Mouse (Mus musculus) stomach, embryonic 15.5 days (tissue): Measurements from ENCODE around the gene Zfp978. TPM values are rescaled to one million over a fixed set of nuclear protein-coding genes. Genes with fewer than 3 reads are reported as not detected.
"Not testable (repeated sequence)": the region's sequence is repeated elsewhere in the genome, so short reads cannot be mapped to it uniquely, and the experiment has no call there.

Experiments
- ATAC-seq: fragments of 200-750 bp; cut with Nextera tagmentation; 2 replicates; pipeline ENCODE4 v1.8.0; 2017; ENCODE audit warnings: low read depth, moderate number of reproducible peaks, moderate TSS enrichment; ENCODE audit not compliant: insufficient read depth, low FRiP score
- H3K27ac ChIP-seq: fragments of 300-500 bp; sonication (generic); 2 replicates; pipeline ENCODE4 v1.5.1; 2015; ENCODE audit warnings: mild to moderate bottlenecking, inconsistent platforms
- H3K27me3 ChIP-seq: fragments of 300-500 bp; sonication (generic); replicated peaks from 2 replicates; pipeline ENCODE4 v1.6.1; 2015; ENCODE audit warnings: inconsistent platforms
- H3K36me3 ChIP-seq: fragments of 300-500 bp; sonication (generic); 2 replicates; pipeline ENCODE4 v1.6.1; 2015; ENCODE audit warnings: inconsistent platforms
- H3K4me1 ChIP-seq: fragments of 300-500 bp; sonication (generic); 2 replicates; pipeline ENCODE4 v1.6.1; 2015; ENCODE audit warnings: inconsistent platforms
- H3K4me2 ChIP-seq: fragments of 300-500 bp; sonication (generic); 2 replicates; pipeline ENCODE4 v1.6.1; 2015; ENCODE audit warnings: mild to moderate bottlenecking, inconsistent platforms
- H3K4me3 ChIP-seq: fragments of 300-500 bp; sonication (generic); replicated peaks from 2 replicates; pipeline ENCODE4 v1.5.1; 2015; ENCODE audit warnings: inconsistent platforms
- H3K9ac ChIP-seq: fragments of 300-500 bp; sonication (generic); 2 replicates; pipeline ENCODE4 v1.6.1; 2015; ENCODE audit warnings: inconsistent platforms
- H3K9me3 ChIP-seq: fragments of 300-500 bp; sonication (generic); 2 replicates; pipeline ENCODE4 v1.6.1; 2016; ENCODE audit warnings: inconsistent platforms
- WGBS: fragments of 180-500 bp; shearing (Covaris S2); methylation state at CpG from one replicate; pipeline ENCODE4 v1.1.7; 2015; 5-methylcytosine and 5-hydroxymethylcytosine counted together
- polyA plus RNA-seq: library from polyadenylated mRNA; unstranded; fragments of >200 nt; fragmentation: Nextera tagmentation; extraction: Ambion mirVana; gene quantifications from 2 replicates; pipeline ENCODE4 v1.2.1, GENCODE M21; 2015

Zfp978 gene
- polyA plus RNA-seq, 1 experiment from 2014 or later = not detected

DNA sequence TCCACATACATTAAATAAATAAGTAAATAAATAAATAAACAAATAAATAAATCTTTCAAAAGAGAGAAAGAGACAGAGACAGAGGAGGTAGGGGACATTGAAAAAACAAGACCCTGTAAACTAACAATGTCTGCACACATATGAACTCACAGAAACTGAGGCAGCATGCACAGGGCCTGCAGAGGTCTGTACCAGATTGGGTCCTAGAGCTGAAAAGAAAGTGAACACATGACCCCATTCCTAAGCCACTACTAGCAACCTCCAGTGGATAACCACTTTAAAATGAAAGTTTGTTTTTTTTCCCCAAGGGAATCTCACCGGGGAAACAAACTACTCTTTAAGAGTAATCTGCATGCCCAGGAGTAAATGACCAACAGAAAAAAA, 41.4 kb downstream of the Zfp978 start:
- not testable (repeated sequence) for H3K9ac ChIP-seq, H3K4me1 ChIP-seq, H3K4me3 ChIP-seq, H3K27ac ChIP-seq, H3K36me3 ChIP-seq, ATAC-seq, H3K27me3 ChIP-seq, H3K4me2 ChIP-seq
- WGBS = 28% methylated on average over 1 of the region's 1 CpGs
- H3K9me3 ChIP-seq = peaks cover 26% of the 10 kb centered on the region

GRCm38 (mm10) chr4:147403509-147403908, 42.4 kb downstream of the Zfp978 start:
- not testable (repeated sequence) for H3K4me1 ChIP-seq, H3K27me3 ChIP-seq, H3K9ac ChIP-seq, H3K27ac ChIP-seq, ATAC-seq, H3K36me3 ChIP-seq, H3K4me3 ChIP-seq, H3K4me2 ChIP-seq
- 88% methylated on average over 6 of the region's 6 CpGs for WGBS
- peaks cover 26% of the 10 kb centered on the region for H3K9me3 ChIP-seq

DNA sequence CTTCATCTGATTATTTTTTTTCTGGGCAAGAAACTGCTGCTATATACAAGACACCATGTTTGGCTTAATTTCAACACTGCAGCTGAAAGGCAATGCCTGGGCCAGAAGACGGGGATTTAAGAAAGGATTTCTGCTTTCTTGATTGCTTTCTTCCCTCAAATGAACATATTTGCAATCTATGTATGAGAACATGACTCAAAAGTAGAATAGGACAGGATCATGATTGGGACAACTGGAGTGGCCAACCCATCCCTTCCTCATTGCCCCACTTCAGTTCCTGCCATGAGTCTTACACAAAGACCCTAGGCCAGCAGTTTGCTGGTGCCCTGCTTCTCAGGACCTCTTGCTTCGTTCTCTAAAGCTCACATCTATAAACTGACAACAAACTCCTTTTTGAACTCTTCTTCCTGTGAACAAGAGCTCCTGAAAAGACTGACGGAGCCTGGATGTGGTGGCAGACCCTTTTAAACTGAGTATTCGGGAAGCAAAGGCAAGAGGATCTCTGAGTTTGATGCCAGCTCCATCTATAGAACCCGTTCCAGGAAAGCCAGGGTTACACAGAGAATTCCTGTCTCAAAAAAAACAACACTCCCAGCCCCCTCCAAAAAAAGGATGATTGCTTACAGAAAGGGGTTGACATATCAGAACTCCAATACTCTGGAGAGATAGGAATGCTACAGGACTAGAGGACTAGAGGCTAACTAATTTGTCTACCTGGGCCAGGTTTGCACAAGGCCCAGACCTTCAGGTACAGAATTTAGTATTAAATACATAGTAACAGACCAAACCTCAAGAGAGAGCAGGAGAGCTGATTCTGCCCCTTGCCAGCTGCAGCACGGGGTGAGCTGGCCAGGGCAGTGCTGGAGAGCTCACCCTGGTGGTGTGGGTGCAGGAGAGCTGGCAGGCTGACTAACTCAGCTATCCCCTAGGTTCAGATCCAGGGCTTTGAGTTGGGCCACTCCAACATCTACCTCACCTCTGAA, 43.1 kb downstream of the Zfp978 start:
- not testable (repeated sequence) for H3K9ac ChIP-seq, H3K27me3 ChIP-seq, ATAC-seq, H3K4me1 ChIP-seq, H3K27ac ChIP-seq, H3K4me3 ChIP-seq, H3K36me3 ChIP-seq, H3K4me2 ChIP-seq
- WGBS = 69% methylated on average over 6 of the region's 6 CpGs
- H3K9me3 ChIP-seq = peaks cover 22% of the 10 kb centered on the region

GRCm38 (mm10) chr4:147406735-147407462, 45.8 kb downstream of the Zfp978 start:
- Histone ChIP-seq H3K9me3 (peaks cover 21% of the 10 kb centered on the region; the same call in 1 of the 2 replicates), H3K27me3 (no peaks in the 10 kb centered on the region), H3K9ac (peak overlapping the region; percentile 48; the same call in 1 of the 2 replicates), H3K4me3 (peak overlapping the region; percentile 50), H3K36me3 (no peaks in the 10 kb centered on the region), H3K4me1 (no peaks in the 10 kb centered on the region), H3K27ac (no peak overlapping the region), H3K4me2 (peak overlapping the region; percentile 73)
- under 1% methylated on average over 56 of the region's 75 CpGs for WGBS
- peak; percentile 78; the same call in 1 of the 2 replicates for ATAC-seq

DNA sequence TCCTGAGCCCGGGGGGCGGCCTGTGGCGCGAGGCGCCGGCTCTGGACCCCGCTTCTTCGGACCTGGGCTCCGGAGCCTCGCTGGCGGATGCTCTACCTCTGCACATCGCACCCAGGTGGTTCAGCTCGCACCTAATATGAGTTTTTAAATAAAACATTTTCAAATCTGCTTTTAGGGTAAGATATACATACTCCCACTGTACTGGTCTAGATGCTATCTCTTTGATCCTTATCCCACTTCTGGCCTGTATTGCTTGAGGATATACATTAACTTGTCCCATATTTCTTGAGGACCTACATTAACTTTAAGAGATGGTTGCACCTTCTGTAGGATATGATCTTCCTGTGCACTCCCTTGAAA, 46.3 kb downstream of the Zfp978 start:
- H3K36me3 ChIP-seq = no peaks in the 10 kb centered on the region
- H3K4me3 ChIP-seq = peak overlapping the region; percentile 50

GRCm38 (mm10) chr4:147416365-147416764, 55.3 kb downstream of the Zfp978 start:
- H3K4me3 ChIP-seq, H3K9ac ChIP-seq, H3K27ac ChIP-seq, H3K27me3 ChIP-seq, H3K4me1 ChIP-seq, H3K4me2 ChIP-seq, H3K36me3 ChIP-seq: not testable (repeated sequence)
- 0 out of 2 replicates have a peak, but pooled peaks have one; percentile 25 for ATAC-seq
- 66% methylated on average over 1 of the region's 1 CpGs for WGBS
- peaks cover 11% of the 10 kb centered on the region; the same call in 1 of the 2 replicates for H3K9me3 ChIP-seq

More for the DNA sequence above, 46.3 kb downstream of the Zfp978 start:
- no peak overlapping the region for H3K27ac ChIP-seq
- H3K4me1 ChIP-seq = no peaks in the 10 kb centered on the region
- H3K27me3 ChIP-seq = no peaks in the 10 kb centered on the region
- H3K4me2 ChIP-seq = peak overlapping the region; percentile 73
- no peak for ATAC-seq
- H3K9ac ChIP-seq = peak overlapping the region; percentile 48; the same call in 1 of the 2 replicates
- WGBS = 2% methylated on average over 13 of the region's 13 CpGs
- H3K9me3 ChIP-seq = peaks cover 18% of the 10 kb centered on the region; the same call in 1 of the 2 replicates

DNA sequence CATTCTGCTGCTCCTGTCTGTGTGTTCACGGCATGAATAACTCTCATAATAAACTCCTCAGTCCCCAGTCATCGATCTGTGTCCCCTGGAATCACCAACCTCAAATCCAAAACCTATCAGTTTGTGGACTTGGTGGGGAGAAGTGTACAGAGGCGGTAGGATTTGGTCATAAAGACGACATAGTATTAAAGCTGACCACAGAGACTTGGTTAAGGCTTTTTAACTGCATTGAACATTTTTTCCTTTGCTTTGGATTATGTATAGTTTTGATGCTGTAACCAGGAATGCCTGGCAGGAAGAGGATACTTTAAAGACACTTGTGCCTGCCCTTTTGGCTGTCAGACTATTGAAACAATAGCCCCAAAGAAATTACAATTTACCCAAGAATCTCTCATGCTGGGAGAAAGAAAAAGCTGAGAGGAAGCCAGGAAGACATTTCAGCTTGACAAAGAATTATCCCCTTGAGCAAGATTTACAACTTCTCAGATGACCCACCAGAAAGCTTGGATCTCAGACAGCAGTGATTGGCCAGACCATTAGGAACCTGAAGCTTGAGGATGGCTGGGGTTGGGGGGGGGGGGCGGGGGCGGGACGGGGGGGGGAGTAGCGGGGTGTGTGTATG, 56.2 kb downstream of the Zfp978 start:
- Histone ChIP-seq H3K27me3 (no peaks in the 10 kb centered on the region), H3K27ac (no peak overlapping the region), H3K4me3 (no peak overlapping the region), H3K4me2 (no peak overlapping the region), H3K36me3 (no peaks in the 10 kb centered on the region), H3K9me3 (peaks cover 10% of the 10 kb centered on the region; the same call in 1 of the 2 replicates), H3K9ac (no peak overlapping the region), H3K4me1 (no peaks in the 10 kb centered on the region)
- peak; percentile 32; the same call in 1 of the 2 replicates for ATAC-seq
- 48% methylated on average over 7 of the region's 8 CpGs for WGBS

GRCm38 (mm10) chr4:147417921-147418320, 56.8 kb downstream of the Zfp978 start:
- Histone ChIP-seq H3K4me2 (no peak overlapping the region), H3K27ac (no peak overlapping the region), H3K9ac (no peak overlapping the region), H3K4me3 (no peak overlapping the region), H3K36me3 (no peaks in the 10 kb centered on the region), H3K9me3 (peaks cover 10% of the 10 kb centered on the region; the same call in 1 of the 2 replicates), H3K27me3 (no peaks in the 10 kb centered on the region), H3K4me1 (no peaks in the 10 kb centered on the region)
- ATAC-seq = no peak
- 62% methylated on average over 10 of the region's 10 CpGs for WGBS

DNA sequence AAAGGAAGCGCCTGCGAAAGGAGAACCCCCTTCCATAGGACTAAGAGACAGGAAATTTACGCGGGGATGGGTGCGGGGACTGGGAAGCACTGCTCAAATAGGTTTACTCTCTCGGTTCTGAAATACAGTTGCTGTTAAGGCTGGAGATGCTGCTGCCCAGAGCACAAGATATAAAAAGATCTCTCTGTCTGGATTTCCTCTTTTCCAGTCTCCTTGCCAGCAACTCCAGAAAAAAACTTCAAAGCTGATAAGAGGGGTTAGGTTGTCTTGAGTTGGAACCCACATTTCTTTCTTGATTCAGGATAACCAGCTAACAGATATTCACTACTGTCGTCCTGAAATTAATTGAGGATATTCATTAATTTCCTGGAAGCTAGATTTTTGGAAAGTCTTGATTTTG, 57.2 kb downstream of the Zfp978 start:
- ATAC-seq, H3K4me1 ChIP-seq, H3K4me3 ChIP-seq, H3K36me3 ChIP-seq, H3K27me3 ChIP-seq, H3K27ac ChIP-seq, H3K4me2 ChIP-seq, H3K9me3 ChIP-seq, H3K9ac ChIP-seq: not testable (repeated sequence)
- 50% methylated on average over 7 of the region's 7 CpGs for WGBS

DNA sequence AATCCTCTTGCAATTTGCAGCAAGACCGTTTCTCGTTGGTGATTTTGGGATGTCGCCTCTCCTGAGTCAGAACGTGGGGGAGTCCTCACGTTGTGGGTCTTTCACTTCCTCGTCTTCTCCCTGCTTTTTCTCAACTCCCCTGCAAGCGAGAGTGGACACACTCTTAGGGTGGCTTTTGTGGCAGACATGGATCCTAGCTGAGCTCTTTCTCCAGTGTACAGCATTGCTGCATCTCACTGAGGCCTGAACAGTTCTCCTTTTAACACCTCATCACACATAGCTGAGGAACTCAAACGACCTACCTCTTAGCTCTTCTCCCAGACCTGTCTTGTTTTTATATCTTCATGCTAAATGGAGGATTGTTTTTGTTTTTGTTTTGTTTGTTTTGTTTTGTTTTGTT, 58.1 kb downstream of the Zfp978 start:
- H3K36me3 ChIP-seq, ATAC-seq, H3K4me3 ChIP-seq, H3K9ac ChIP-seq, H3K4me1 ChIP-seq, H3K4me2 ChIP-seq, H3K27me3 ChIP-seq, H3K27ac ChIP-seq: not testable (repeated sequence)
- WGBS = 79% methylated on average over 8 of the region's 8 CpGs
- H3K9me3 ChIP-seq = peaks cover 16% of the 10 kb centered on the region

GRCm38 (mm10) chr4:147419756-147420590, 58.9 kb downstream of the Zfp978 start:
- WGBS = 77% methylated on average over 5 of the region's 5 CpGs
- not testable (repeated sequence) for H3K4me2 ChIP-seq, ATAC-seq, H3K36me3 ChIP-seq, H3K4me3 ChIP-seq, H3K4me1 ChIP-seq, H3K9ac ChIP-seq, H3K27ac ChIP-seq, H3K27me3 ChIP-seq
- H3K9me3 ChIP-seq = peaks cover 16% of the 10 kb centered on the region
